Mouse (Mus musculus): ENCODE data around the gene A1cf. TPM values are rescaled to one million over a fixed set of nuclear protein-coding genes. Genes with fewer than 3 reads are reported as not detected.
A peak's percentile ranks its signal among the peaks of the same experiment; 100 is the strongest.

The A1cf gene
- polyA plus RNA-seq, 1 experiment, result 11.9 TPM

DNA sequence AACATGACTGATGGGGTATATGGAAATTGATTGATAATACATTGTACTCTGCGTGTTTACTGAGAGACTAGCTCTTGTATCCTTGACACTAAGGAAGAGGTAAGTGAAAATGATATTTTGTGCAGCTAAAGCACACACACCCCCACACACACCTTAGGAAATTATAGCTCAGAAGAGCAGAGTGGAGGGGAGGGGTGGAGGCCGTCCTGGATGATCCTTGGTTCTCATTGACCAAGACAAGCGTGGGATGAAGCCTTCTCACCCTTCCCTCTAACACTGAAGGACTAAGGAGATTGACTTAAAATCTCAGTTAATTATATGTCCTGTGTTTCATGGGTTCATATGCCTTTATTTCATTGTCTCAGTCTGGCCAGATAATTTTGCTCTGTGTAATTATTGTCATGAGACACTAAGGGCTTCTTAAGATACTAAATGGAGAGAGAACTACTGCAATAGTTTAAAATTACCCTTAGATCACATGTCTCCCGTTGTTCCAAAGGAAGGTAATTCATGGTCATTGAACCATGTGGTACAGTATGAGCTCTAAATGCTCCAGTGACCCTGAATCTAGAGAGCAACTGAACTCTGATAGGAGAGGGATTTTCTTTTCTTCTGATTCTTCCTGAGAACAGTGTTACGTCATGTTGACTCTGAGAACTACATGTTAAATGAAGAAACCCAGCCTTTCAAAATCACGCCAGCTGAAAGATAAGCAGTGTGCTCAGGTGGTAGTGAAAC lies 55.2 kb downstream of the A1cf start:
- DNase-seq (ENCODE audit: low read depth, low spot score), result no peak
- WGBS, result 80% methylated on average over 6 of the region's 6 CpGs

DNA sequence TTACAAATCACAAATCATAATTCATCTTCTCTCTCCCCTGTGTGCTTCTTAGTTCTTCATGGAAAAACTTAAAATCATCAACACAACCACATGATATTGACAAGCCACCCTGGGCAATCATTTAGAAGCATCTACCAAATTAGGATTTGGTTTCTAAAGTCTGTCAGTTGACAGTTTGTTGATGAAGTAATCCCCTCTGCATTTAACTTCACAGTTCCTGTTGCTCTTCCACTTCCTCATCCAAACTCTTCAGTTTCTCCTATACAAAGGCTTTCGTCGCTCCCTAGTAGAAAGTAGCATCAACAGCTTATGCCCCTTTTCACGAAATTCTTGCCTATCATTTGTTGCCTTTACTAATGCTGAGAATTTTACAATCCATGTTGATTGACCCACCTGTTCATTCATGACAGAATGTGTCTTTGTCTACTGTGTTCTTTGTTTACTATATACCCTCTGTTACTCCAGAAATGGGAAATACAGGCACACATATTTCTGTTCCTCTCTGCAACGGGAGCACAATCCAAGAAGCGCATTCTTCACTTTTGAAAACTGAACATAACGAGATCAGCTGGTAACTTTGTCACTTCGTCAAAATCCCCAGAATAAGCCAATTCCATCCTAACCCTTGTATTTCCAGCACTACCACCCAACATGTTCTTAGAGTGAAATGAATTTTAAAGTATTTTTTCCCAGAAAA lies 82.4 kb downstream of the A1cf start:
- DNase-seq (ENCODE audit: low read depth, low spot score), result no peak
- WGBS, result 71% methylated on average over 7 of the region's 7 CpGs

DNA sequence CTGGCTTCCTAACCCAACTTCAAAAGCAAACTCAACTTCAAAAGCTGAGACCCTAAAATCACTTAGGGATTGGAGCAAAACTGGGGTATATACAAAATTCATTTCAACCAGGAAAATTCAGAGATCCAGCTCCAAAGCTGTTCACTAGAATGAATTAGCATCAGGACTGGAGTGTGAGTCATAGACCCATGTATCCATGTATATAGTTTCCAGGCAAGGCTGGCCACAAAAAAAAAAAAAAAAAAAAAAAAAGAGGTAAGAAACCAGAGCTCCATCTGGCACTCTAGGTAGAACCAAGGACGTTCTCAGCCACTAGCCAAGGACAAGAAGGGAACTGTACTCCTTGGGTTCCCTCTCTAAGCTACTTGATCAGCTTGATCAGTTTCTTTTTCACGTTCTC lies 85.2 kb downstream of the A1cf start:
- 84% methylated on average over 2 of the region's 2 CpGs for WGBS

DNA sequence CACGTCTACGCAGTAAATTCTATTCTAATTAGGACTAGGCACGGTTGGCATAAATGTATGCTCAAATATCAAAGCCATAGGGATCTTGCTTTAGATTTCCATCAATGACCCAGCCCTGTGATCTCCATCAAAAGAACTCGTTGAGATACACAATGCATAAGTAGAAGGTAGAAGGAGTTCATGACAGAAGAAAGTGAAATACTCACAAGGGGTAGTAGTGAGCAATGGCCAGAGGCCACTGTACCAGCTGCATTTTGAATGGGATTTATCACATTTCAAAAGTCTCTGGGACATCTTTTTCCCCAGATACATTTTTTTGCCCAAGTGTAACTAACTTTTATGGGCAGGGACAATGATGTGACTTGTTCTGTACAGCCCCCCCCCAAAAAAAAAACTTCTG lies 85.7 kb downstream of the A1cf start:
- WGBS, result 86% methylated on average over 4 of the region's 4 CpGs
- no peak for DNase-seq (ENCODE audit: low read depth, low spot score)

More for the DNA sequence above, 85.2 kb downstream of the A1cf start:
- DNase-seq (ENCODE audit: low read depth, low spot score), result no peak

DNA sequence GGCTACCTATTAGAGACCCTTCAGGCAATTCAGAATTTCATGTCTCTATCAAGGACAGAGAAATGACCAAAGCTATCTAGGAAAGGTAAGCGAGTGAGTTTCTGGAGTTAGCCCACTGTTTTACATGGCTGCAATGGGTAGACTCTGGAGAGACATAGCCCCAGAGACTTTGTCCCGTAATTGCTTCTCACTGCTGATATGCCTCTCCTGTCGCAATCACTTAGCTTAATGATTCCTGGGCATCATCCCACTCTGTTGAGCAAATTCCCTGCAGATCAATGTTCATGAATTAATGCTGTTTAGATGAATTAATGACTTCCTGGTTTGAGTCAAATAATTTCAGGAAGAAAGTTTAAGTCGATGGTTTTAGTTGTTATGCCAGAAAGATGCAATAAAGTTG lies 86.1 kb downstream of the A1cf start:
- WGBS, result 61% methylated on average over 4 of the region's 4 CpGs
- no peak for DNase-seq (ENCODE audit: low read depth, low spot score)

DNA sequence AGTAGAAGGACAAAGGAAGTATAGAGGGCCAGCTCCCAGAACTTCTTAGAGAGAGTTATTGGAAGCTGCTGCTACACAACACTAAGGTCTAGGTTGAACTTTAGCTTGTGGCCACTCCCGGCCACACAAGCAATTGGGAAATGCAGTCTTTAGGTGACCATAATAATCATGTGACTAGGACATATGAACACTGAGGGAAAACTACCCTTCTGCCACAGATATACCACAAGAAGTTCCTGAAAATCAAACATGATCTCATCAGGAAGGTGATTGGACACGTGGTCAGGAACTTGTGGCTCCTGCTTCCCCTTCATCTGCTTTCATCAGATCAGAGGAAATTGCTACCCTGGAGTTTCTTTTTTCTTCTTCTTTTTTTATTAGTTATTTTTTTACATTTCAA lies 87.8 kb downstream of the A1cf start:
- 38% methylated on average over 2 of the region's 2 CpGs for WGBS
- DNase-seq (ENCODE audit: low read depth, low spot score), result no peak

DNA sequence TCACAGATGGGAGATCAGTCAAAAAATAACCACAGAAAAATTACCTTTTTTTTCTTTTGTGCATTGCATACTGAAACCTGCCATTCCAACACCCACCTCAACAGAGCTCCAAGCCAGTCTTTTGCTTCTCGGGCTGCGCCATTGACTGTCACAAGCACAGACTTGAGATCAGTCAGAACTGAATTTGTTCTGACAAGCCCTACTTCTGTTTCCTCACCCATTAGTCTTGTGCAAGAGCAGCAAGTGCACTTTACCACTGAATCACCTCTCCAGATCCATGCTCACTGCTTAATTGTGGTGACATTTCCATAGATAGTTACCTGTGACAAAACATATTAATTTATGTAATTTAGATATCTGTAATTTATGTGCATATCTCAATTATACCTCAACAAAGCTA lies 91.9 kb downstream of the A1cf start:
- DNase-seq (ENCODE audit: low read depth, low spot score), result no peak
- 93% methylated on average over 2 of the region's 2 CpGs for WGBS

DNA sequence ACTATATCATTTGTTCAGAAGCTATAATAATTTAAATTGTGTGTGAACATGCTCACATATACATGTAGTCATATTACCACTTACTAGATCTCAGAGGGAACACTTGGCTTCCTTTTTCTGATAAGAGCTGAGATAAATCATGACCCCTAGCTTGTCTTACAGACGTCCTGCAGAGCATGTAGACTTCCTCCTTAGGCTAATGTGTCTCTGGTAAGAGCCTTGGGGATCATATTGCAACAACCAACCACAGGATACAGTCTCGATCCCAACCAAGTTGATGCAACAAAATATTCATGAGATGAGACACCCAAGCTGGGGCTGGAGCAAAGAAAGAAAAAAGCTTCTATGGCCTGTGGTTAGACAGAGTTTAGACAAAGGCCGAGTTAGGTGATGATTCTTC lies 94.6 kb downstream of the A1cf start:
- no peak for DNase-seq (ENCODE audit: low read depth, low spot score)
- 56% methylated on average over 3 of the region's 3 CpGs for WGBS

DNA sequence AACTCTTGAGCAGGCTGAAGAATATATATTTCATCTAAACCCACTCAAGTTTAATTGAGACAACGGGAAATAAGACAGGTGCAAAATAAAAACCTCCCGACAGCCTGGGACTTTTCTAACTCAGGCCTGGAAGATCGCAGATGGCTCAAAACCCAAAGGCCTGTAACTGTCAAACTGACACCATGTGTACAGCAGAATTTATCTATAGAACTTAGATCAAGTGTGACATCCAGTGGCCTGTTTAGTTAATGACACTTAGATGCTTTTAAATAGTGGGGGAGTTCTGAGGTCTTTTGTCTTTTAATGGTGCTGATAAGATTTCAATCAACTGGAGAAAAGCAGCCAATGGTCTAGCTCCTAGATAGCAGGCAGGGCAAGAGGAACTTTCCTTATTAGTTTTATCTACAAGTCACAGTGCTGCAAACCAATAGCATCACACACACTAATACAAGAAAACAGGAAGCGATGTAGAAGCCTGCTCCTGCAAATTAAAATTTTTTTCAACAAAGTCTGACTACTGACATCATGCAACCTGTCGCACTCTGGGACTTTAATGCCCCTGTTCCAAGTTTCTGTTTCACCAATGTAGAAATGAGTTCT lies 99.5 kb downstream of the A1cf start:
- DNase-seq (ENCODE audit: low read depth, low spot score), result no peak
- WGBS, result 61% methylated on average over 5 of the region's 5 CpGs

DNA sequence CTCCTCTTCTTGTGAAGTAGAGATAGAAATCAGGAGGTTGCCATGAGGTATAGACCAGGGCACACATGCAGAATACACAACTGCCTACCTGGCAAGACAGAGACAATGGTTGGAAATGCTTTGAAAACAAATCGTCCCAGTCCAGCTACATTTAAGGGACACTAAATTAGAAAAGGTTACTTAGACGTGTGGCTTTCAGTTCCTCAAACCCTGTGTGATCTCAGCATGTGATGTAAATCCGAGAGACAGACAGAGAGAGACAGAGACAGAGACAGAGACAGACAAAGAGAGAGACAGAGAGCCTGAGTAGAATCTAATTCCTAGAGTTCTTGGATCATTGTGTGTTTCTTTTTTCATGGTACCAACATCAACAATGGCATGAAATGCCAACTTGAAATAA lies 102.8 kb downstream of the A1cf start:
- DNase-seq (ENCODE audit: low read depth, low spot score), result no peak
- 44% methylated on average over 3 of the region's 3 CpGs for WGBS

DNA sequence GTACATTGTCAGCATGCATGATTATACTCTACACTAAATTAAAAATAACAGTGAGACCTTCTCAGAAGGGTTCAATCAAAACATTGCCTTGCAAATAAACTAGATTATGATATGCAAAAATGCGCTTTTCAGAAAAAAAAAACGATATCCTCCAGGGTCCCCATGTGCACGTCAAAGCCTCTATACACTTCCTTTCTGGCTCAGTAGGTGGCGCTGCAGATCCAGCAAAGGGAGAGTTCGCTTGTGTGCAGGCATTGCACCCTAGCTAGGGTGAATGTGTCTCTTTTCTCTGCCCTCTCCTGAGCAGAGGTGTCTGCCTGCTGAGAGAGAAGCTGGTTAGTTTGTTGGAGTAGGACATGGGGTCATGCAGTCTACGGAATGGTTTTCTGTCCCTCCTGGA lies 103.4 kb downstream of the A1cf start:
- DNase-seq (ENCODE audit: low read depth, low spot score), result peak; percentile 60
- WGBS, result 9% methylated on average over 6 of the region's 6 CpGs

DNA sequence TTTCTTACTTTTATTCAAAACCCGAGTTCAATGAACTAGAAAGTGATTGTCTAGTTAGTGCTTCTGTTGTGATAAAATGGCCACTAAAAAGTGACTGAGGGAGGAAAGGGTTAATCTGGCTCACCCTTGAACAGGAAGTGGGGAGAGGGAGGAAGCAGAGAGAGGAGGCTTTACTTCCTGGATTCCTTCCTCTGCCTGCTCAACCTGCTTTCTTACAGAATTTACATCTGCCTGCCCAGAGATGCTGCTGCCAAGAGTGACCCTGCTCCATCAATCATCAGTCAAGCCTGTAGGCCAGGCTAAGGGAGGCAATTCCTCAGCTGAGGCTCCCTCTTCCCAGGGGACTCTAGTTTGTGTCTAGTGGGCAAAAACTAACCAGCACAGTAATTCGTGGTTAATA lies 107.3 kb downstream of the A1cf start:
- 70% methylated on average over 2 of the region's 2 CpGs for whole genome bisulfite sequencing
- DNase-seq (ENCODE audit: low read depth, low spot score), result no peak

DNA sequence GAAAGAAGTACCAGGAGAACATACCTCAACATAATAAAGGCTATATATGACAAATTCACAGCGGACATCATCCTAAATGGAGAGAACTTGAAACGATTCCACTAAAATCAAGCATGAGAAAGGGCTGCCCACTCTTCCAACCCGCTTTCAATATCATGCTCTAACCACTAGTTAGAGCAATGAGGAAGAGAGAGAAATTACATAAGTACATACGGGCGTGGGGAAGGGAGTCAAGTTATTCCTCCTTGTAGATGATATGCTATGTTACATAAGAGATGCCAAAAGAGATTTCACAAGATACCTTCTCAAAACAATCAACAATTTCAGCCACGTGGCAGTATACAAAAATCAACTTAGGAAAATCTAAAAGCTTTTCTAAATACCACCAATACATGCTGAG lies 122.5 kb downstream of the A1cf start:
- DNase-seq (ENCODE audit: low read depth, low spot score), result no peak
- 70% methylated on average over 6 of the region's 6 CpGs for WGBS

DNA sequence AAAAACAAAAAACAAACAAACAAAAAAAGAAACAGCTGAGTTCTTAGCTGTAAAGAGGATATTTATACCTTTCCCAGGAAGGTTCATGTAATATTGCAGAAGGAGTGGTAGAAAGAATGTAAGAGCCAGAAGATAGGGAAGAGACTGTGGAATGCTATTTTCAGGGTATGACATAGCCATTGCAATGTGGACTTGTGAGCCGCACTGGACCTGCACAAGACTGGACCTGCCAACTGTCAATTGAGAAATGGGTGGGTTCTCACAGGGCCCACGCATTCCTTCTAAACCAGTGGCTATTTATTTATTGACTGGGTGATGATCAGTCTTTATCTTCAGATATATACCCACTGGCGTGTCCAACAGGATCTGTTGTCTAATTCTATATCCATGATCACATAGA lies 128.4 kb downstream of the A1cf start:
- no peak for DNase-seq (ENCODE audit: low read depth, low spot score)
- WGBS, result 96% methylated on average over 3 of the region's 3 CpGs

Other genes starting within 250 kb of the A1cf start
- gene Prkg1, start 103.7 kb upstream of the A1cf start, polyA plus RNA-seq (2012; rRNA removed), result 0.86 and 1.2 TPM in 2 replicates
- 21.3 and 139 TPM in 2 replicates for gene Asah2, start 239.4 kb downstream of the A1cf start, polyA plus RNA-seq (2012; rRNA removed)

Data from large intestine, adult 2 months (tissue).